Mouse (Mus musculus): ENCODE measurements at regions not wholly inside any gene's neighbourhood (a gene's known extent, or its start where the extent isn't known, plus 50 kb on each side); places are given as distances from the start of the nearest gene placed in this dataset.
A peak's percentile ranks its signal among the peaks of the same experiment; 100 is the strongest.
"Not testable (repeated sequence)": the region's sequence is repeated elsewhere in the genome, so short reads cannot be mapped to it uniquely, and the experiment has no call there.

DNA sequence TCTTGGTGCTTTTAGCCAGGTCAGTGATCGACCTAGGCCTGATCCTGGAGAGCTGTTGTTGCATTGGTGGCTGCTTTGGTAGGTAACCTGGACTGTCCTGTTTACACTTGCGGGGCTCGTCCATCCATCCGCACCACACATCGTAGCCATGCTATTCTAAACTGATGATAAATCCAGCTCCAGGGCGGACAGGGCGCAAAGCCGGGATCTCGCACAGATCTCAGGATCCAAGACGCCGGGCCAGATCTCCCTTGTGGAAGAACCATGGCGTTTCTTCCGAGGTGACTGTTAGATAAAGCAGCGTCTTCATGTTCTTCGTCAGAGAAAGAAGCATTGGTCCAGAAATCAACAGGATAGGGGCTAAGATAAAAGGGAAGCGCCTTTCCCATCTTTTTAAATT, 115.6 kb downstream of the Sec16b start:
- not testable (repeated sequence) for H3K4me3 ChIP-seq; DNase-seq (ENCODE audit: low spot score); H3K4me1 ChIP-seq (replicated peaks); H3K9me3 ChIP-seq; H3K27me3 ChIP-seq (ENCODE audit: insufficient read depth, poor library complexity, severe bottlenecking); H3K27ac ChIP-seq; H3K36me3 ChIP-seq
- WGBS, result 95% methylated on average over 16 of the region's 16 CpGs

GRCm38 (mm10) chr1:157632586-157632985, 126.1 kb downstream of the Sec16b start:
- Histone ChIP-seq H3K27ac (no peak overlapping the region), H3K4me1 (replicated peaks) (no peaks in the 10 kb centered on the region), H3K27me3 (ENCODE audit: insufficient read depth, poor library complexity, severe bottlenecking) (no peaks in the 10 kb centered on the region), H3K9me3 (no peaks in the 10 kb centered on the region), H3K36me3 (no peaks in the 10 kb centered on the region), H3K4me3 (no peak overlapping the region)
- DNase-seq (ENCODE audit: low spot score), result no peak
- 84% methylated on average over 3 of the region's 3 CpGs for WGBS

- Histone ChIP-seq H3K36me3 (no peaks in the 10 kb centered on the region), H3K4me1 (replicated peaks) (no peaks in the 10 kb centered on the region), H3K27ac (no peak overlapping the region), H3K4me3 (no peak overlapping the region), H3K9me3 (no peaks in the 10 kb centered on the region), H3K27me3 (ENCODE audit: insufficient read depth, poor library complexity, severe bottlenecking) (no peaks in the 10 kb centered on the region)
- 88% methylated on average over 6 of the region's 6 CpGs for WGBS
- no peak for DNase-seq (ENCODE audit: low spot score)
These were observed 126.9 kb downstream of the Sec16b start for GRCm38 (mm10) chr1:157633470-157633869.

DNA sequence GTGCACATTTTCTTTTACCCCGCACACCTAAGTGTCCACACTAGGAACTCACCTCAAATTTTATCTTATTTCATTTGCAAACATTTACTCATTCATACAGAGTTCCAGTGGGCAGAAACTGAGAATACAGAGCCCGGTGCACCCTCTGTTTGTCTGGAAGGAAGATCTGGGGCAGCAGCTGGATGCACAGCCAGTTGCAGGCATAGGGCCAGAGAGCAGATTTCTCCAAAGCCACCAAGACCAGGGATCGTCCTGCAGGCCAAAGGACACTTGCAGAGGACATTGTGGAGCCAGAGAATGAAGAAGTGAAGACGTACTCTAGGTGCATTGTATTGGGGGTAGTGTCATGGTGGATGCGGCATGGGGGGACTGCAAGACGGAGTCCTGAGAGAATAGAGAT, 129.2 kb downstream of the Sec16b start:
- Histone ChIP-seq H3K4me1 (replicated peaks) (no peaks in the 10 kb centered on the region), H3K27ac (no peak overlapping the region), H3K9me3 (no peaks in the 10 kb centered on the region), H3K36me3 (no peaks in the 10 kb centered on the region), H3K27me3 (ENCODE audit: insufficient read depth, poor library complexity, severe bottlenecking) (no peaks in the 10 kb centered on the region), H3K4me3 (no peak overlapping the region)
- no peak for DNase-seq (ENCODE audit: low spot score)
- 91% methylated on average over 6 of the region's 6 CpGs for WGBS

DNA sequence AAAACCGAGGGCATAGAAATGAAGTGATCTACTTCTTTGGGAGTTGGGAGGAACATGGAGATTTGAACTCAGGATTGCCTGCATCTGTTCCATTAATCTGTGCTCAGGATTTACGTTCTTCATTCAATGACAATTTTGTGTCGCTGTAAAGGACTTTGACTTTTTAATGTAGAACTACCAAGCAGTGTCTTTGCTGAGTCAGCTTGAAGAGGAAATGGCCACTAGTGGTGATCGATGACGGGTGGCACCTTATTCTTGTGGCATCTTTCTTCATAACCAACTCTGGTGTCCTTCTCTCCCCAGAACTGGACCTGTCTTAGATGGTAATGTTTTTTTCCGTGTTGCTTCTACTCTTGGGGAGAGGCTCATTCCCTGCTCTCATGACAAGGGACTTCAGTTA, 137.0 kb downstream of the Sec16b start:
- DNase-seq (ENCODE audit: low spot score), result no peak
- Histone ChIP-seq H3K4me3 (no peak overlapping the region), H3K9me3 (no peaks in the 10 kb centered on the region), H3K36me3 (no peaks in the 10 kb centered on the region), H3K4me1 (replicated peaks) (no peaks in the 10 kb centered on the region), H3K27ac (no peak overlapping the region), H3K27me3 (ENCODE audit: insufficient read depth, poor library complexity, severe bottlenecking) (no peaks in the 10 kb centered on the region)
- WGBS, result 94% methylated on average over 6 of the region's 6 CpGs

DNA sequence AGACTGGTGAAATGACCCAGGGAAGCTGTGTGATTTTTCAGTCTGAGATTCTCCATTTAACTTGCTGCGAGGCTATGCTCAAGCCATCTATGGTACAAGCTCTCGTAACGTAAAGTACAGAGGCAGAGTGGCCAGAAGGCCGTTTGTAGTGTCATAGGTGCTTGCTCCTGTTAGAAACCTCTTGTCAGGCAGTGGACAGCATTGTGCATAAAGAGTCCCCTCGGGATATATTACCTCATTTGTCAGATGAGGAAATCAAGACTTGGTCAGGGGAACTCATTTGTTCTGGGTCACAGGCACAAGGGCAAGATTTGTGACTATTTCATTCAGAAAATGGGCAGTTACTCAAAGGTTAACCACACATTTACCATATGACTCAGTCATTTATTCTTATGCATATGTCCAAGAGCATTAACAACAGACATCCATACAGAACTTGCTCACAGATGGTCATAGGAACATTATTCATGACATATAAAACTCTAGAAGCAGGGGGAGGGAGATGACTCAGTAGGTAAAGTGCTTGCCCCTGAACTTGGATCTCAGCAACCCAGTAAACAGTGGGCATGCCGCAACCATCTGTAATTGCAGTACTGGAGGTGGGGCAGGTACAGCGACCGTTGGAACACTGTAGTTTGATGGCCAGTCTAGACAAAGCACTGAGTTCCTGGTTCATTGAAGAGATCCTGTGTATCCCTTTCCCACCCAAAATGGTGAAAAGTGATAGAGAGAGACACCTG, 139.3 kb downstream of the Sec16b start:
- Histone ChIP-seq H3K9me3 (no peaks in the 10 kb centered on the region), H3K27me3 (ENCODE audit: insufficient read depth, poor library complexity, severe bottlenecking) (no peaks in the 10 kb centered on the region), H3K36me3 (no peaks in the 10 kb centered on the region), H3K27ac (no peak overlapping the region), H3K4me1 (replicated peaks) (no peaks in the 10 kb centered on the region), H3K4me3 (no peak overlapping the region)
- 85% methylated on average over 8 of the region's 8 CpGs for WGBS
- no peak for DNase-seq (ENCODE audit: low spot score)

- no peak overlapping the region for H3K27ac ChIP-seq
- H3K4me1 ChIP-seq (replicated peaks), result no peaks in the 10 kb centered on the region
- no peaks in the 10 kb centered on the region for H3K36me3 ChIP-seq
- no peaks in the 10 kb centered on the region for H3K9me3 ChIP-seq
- 76% methylated on average over 4 of the region's 4 CpGs for WGBS
- no peaks in the 10 kb centered on the region for H3K27me3 ChIP-seq (ENCODE audit: insufficient read depth, poor library complexity, severe bottlenecking)
- H3K4me3 ChIP-seq, result no peak overlapping the region
- DNase-seq (ENCODE audit: low spot score), result no peak
These were observed 148.9 kb downstream of the Sec16b start for GRCm38 (mm10) chr1:157655446-157655845.

DNA sequence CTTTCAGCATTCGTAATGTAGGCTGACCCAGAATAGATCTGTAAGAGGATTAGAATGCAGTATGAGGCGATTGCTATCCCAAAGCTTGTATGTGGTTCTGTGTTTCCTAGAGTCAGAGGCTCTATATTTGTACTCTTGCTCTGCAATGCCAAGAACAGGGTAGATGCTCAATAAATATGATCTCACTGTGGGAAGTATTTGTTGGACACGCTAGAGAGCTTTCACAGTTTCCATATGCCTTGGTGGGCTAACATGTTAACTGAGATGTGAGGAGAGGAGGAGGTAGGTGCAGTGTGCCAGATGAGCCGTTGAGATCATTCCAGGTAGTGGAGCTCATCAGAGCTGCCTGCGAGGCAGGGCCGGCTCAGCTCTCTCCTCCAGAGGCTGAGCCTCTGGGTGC, 163.1 kb downstream of the Sec16b start:
- Histone ChIP-seq H3K4me1 (replicated peaks) (no peaks in the 10 kb centered on the region), H3K9me3 (no peaks in the 10 kb centered on the region), H3K4me3 (no peak overlapping the region), H3K27me3 (ENCODE audit: insufficient read depth, poor library complexity, severe bottlenecking) (no peaks in the 10 kb centered on the region), H3K36me3 (no peaks in the 10 kb centered on the region), H3K27ac (no peak overlapping the region)
- 92% methylated on average over 6 of the region's 6 CpGs for WGBS
- no peak for DNase-seq (ENCODE audit: low spot score)

- Histone ChIP-seq H3K27ac (no peak overlapping the region), H3K27me3 (ENCODE audit: insufficient read depth, poor library complexity, severe bottlenecking) (no peaks in the 10 kb centered on the region), H3K9me3 (no peaks in the 10 kb centered on the region), H3K4me1 (replicated peaks) (peaks cover 15% of the 10 kb centered on the region), H3K36me3 (no peaks in the 10 kb centered on the region), H3K4me3 (no peak overlapping the region)
- 32% methylated on average over 7 of the region's 7 CpGs for WGBS
- DNase-seq (ENCODE audit: low spot score), result peak; percentile 58
These were observed 177.8 kb downstream of the Sec16b start for GRCm38 (mm10) chr1:157684356-157684755.

DNA sequence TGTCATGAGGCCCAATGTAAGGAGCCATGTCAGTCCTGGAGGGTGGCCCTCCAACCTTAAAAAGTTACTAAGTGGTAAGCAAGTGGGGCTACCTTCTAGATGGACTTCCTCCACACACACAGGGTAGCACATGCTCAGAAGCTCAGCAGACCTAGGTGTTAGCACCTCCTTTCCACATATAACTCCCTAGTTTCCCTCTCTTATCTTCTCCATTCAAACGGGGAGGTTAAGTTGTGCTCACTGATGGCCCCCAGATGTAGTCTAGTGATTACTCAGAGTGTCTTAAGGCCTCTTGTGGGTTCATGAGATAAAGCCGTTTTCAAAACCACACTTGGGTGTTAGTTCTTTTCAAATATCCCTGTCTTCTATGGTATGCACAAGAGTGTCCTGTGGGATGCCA, 188.7 kb downstream of the Sec16b start:
- Histone ChIP-seq H3K27me3 (ENCODE audit: insufficient read depth, poor library complexity, severe bottlenecking) (no peaks in the 10 kb centered on the region), H3K4me3 (no peak overlapping the region), H3K9me3 (peaks cover 4% of the 10 kb centered on the region; the same call in 1 of the 2 replicates), H3K4me1 (replicated peaks) (no peaks in the 10 kb centered on the region), H3K27ac (no peak overlapping the region), H3K36me3 (no peaks in the 10 kb centered on the region)
- WGBS, result 88% methylated on average over 2 of the region's 2 CpGs
- no peak for DNase-seq (ENCODE audit: low spot score)

- H3K27ac ChIP-seq, result no peak overlapping the region
- no peak overlapping the region for H3K4me3 ChIP-seq
- WGBS, result 73% methylated on average over 6 of the region's 6 CpGs
- DNase-seq (ENCODE audit: low spot score), result no peak
- no peaks in the 10 kb centered on the region for H3K9me3 ChIP-seq
- H3K27me3 ChIP-seq (ENCODE audit: insufficient read depth, poor library complexity, severe bottlenecking), result no peaks in the 10 kb centered on the region
- 0 out of 2 replicates have a peak, but pooled peaks cover 5% of the 10 kb centered on the region for H3K4me1 ChIP-seq (replicated peaks)
- H3K36me3 ChIP-seq, result no peaks in the 10 kb centered on the region
These were observed 197.1 kb downstream of the Sec16b start for GRCm38 (mm10) chr1:157703639-157704038.

DNA sequence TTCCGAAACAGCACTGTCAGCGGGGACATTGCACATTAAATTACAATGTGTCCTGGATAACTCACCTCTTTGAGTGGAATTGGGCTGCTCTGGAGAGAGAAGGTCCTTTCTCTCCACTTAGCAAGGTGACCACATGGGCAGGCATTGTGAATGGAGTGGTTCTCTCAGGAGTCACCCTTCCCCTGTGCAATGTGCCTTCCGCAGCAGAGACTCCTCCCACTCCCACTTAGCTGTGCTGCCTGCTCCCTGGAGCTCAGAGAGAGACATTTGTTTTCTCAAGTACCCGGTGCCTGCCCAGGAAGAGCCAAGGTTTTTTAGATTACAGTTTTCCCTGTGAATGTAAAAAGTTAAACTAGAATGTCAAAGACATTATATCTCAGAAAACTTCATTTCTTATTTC, 198.8 kb downstream of the Sec16b start:
- Histone ChIP-seq H3K4me3 (no peak overlapping the region), H3K36me3 (no peaks in the 10 kb centered on the region), H3K4me1 (replicated peaks) (0 out of 2 replicates have a peak, but pooled peaks cover 5% of the 10 kb centered on the region), H3K27me3 (ENCODE audit: insufficient read depth, poor library complexity, severe bottlenecking) (no peaks in the 10 kb centered on the region), H3K9me3 (no peaks in the 10 kb centered on the region), H3K27ac (no peak overlapping the region)
- DNase-seq (ENCODE audit: low spot score), result no peak
- WGBS, result 63% methylated on average over 4 of the region's 4 CpGs

GRCm38 (mm10) chr1:157707256-157707655, 200.7 kb downstream of the Sec16b start:
- WGBS, result 92% methylated on average over 2 of the region's 2 CpGs
- H3K27me3 ChIP-seq (ENCODE audit: insufficient read depth, poor library complexity, severe bottlenecking), result no peaks in the 10 kb centered on the region
- no peak overlapping the region for H3K4me3 ChIP-seq
- peaks cover 8% of the 10 kb centered on the region; the same call in 1 of the 2 replicates for H3K4me1 ChIP-seq (replicated peaks)
- no peak overlapping the region for H3K27ac ChIP-seq
- H3K9me3 ChIP-seq, result no peaks in the 10 kb centered on the region
- no peaks in the 10 kb centered on the region for H3K36me3 ChIP-seq
- no peak for DNase-seq (ENCODE audit: low spot score)

GRCm38 (mm10) chr1:157709117-157709516, 202.6 kb downstream of the Sec16b start:
- H3K27me3 ChIP-seq (ENCODE audit: insufficient read depth, poor library complexity, severe bottlenecking), result no peaks in the 10 kb centered on the region
- no peak overlapping the region for H3K27ac ChIP-seq
- no peaks in the 10 kb centered on the region for H3K36me3 ChIP-seq
- no peaks in the 10 kb centered on the region for H3K9me3 ChIP-seq
- no peak overlapping the region for H3K4me3 ChIP-seq
- peaks cover 26% of the 10 kb centered on the region for H3K4me1 ChIP-seq (replicated peaks)
- no peak for DNase-seq (ENCODE audit: low spot score)
- 84% methylated on average over 6 of the region's 6 CpGs for WGBS

Data from hindbrain, embryonic 10.5 days (tissue).